Mouse (Mus musculus): Measurements from ENCODE around the gene Hadh. TPM values are rescaled to one million over a fixed set of nuclear protein-coding genes. Genes with fewer than 3 reads are reported as not detected.

Hadh gene
- total and polyA plus RNA-seq, 3 experiments: 39.1 to 66.9 TPM; not detected in 1

- TF ChIP-seq MAFK (IDR thresholded peaks at IDR 0.05; ENCODE audit: borderline replicate concordance, low read depth, low read length) (no peak), UBTF (IDR thresholded peaks at IDR 0.05; ENCODE audit: borderline replicate concordance, insufficient read depth, low read depth, low read length) (no peak), GABPA (IDR thresholded peaks at IDR 0.05; ENCODE audit: low read depth, low read length) (no peak), MEF2A (IDR thresholded peaks at IDR 0.05; ENCODE audit: extremely low read depth, insufficient replicate concordance, low read depth, low read length, poor library complexity, severe bottlenecking) (no peak), USF1 (IDR thresholded peaks at IDR 0.05; ENCODE audit: low read depth, low read length) (no peak), POLR2AphosphoS2 (IDR thresholded peaks at IDR 0.05; ENCODE audit: low read length) (no peak), CHD1 (IDR thresholded peaks at IDR 0.05; ENCODE audit: low read depth, low read length) (no peak), EP300 (IDR thresholded peaks at IDR 0.05; ENCODE audit: low read depth in 1 of 2, low read length in 2 of 2) (no peak), MAZ (IDR thresholded peaks at IDR 0.05; ENCODE audit: low read depth, low read length) (no peak), MYB (IDR thresholded peaks at IDR 0.05; ENCODE audit: low read depth, low read length) (no peak), TCF12 (IDR thresholded peaks at IDR 0.05; ENCODE audit: low read depth, low read length) (no peak), ZC3H11A (IDR thresholded peaks at IDR 0.05; ENCODE audit: low read depth, low read length) (no peak)
- no peaks in the 10 kb centered on the region for H3K27me3 ChIP-seq (ENCODE audit: control insufficient read depth in 1 of 2, insufficient read depth in 2 of 2, low read length in 2 of 2)
- H3K9me3 ChIP-seq (replicated peaks; ENCODE audit: insufficient read depth, low read length): no peaks in the 10 kb centered on the region
- no peak overlapping the region for H3K9ac ChIP-seq (ENCODE audit: control insufficient read depth, low read depth, low read length, poor library complexity, severe bottlenecking)
- DNase-seq (ENCODE audit: low read depth, low spot score): no peak
- H3K4me3 ChIP-seq (ENCODE audit: control insufficient read depth in 1 of 2, insufficient read depth in 1 of 2, low read depth in 2 of 2, low read length in 2 of 2): no peak overlapping the region
- no peaks in the 10 kb centered on the region for H3K4me1 ChIP-seq (ENCODE audit: control insufficient read depth in 1 of 2, insufficient read depth in 2 of 2, low read length in 2 of 2)
- H3K36me3 ChIP-seq (ENCODE audit: control insufficient read depth in 1 of 2, insufficient read depth in 2 of 2, low read length in 2 of 2): no peaks in the 10 kb centered on the region
- H3K79me2 ChIP-seq (ENCODE audit: control insufficient read depth, insufficient read depth, low read length, poor library complexity): no peaks in the 10 kb centered on the region
- no peak overlapping the region for H3K27ac ChIP-seq (ENCODE audit: control insufficient read depth, low read depth, low read length)
Observed at GRCm38 (mm10) chr3:131190671-131191367, 81.1 kb downstream of the Hadh start.

DNA sequence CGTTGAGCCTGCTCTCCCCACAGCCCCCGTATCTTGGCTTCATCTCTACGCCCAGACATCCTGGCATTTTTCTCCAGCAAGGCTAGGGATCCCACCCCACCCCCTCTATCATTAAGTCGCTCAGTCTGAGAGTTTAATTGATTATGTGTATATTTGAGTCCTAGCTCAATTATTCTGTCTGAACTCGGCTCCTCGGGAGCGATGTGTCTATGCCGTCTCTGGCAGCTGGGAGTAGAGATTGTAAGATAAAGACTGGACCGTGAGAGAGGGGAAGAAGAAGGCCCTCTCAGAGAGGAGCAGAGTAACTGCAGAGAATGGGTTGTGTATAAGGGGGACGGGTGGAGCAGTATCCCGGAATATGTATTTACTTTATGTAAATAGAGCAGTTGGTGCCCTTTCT is 81.7 kb downstream of the Hadh start:
- no peak for TF ChIP-seq RCOR1 (IDR thresholded peaks at IDR 0.05; ENCODE audit: low read depth, low read length)
- no peak for TF ChIP-seq SMC3 (IDR thresholded peaks at IDR 0.05; ENCODE audit: low read depth, low read length)
- TF ChIP-seq POLR2AphosphoS2 (IDR thresholded peaks at IDR 0.05; ENCODE audit: low read length): no peak
- no peak for TF ChIP-seq TAL1 (IDR thresholded peaks at IDR 0.05; ENCODE audit: low read length)
- no peak for TF ChIP-seq MYC (IDR thresholded peaks at IDR 0.05; ENCODE audit: low read depth, low read length)
- TF ChIP-seq MAFK (IDR thresholded peaks at IDR 0.05; ENCODE audit: borderline replicate concordance, low read depth, low read length): no peak
- TF ChIP-seq TCF12 (IDR thresholded peaks at IDR 0.05; ENCODE audit: low read depth, low read length): no peak
- no peak for TF ChIP-seq RAD21 (IDR thresholded peaks at IDR 0.05; ENCODE audit: low read depth, low read length)
- no peak for TF ChIP-seq CHD1 (IDR thresholded peaks at IDR 0.05; ENCODE audit: low read depth, low read length)
- no peak for TF ChIP-seq MYB (IDR thresholded peaks at IDR 0.05; ENCODE audit: low read depth, low read length)
- TF ChIP-seq TBP (IDR thresholded peaks at IDR 0.05; ENCODE audit: low read depth, low read length): no peak
- no peak for TF ChIP-seq E2F4 (IDR thresholded peaks at IDR 0.05; ENCODE audit: borderline replicate concordance, low read depth, low read length)
- no peak for TF ChIP-seq MEF2A (IDR thresholded peaks at IDR 0.05; ENCODE audit: extremely low read depth, insufficient replicate concordance, low read depth, low read length, poor library complexity, severe bottlenecking)
- no peaks in the 10 kb centered on the region for H3K27me3 ChIP-seq (ENCODE audit: control insufficient read depth in 1 of 2, insufficient read depth in 2 of 2, low read length in 2 of 2)
- no peak for DNase-seq (ENCODE audit: low read depth, low spot score)

More for the DNA sequence above, 81.7 kb downstream of the Hadh start:
- Histone ChIP-seq H3K9me3 (replicated peaks; ENCODE audit: insufficient read depth, low read length) (no peaks in the 10 kb centered on the region), H3K36me3 (ENCODE audit: control insufficient read depth in 1 of 2, insufficient read depth in 2 of 2, low read length in 2 of 2) (no peaks in the 10 kb centered on the region), H3K4me1 (ENCODE audit: control insufficient read depth in 1 of 2, insufficient read depth in 2 of 2, low read length in 2 of 2) (no peaks in the 10 kb centered on the region), H3K79me2 (ENCODE audit: control insufficient read depth, insufficient read depth, low read length, poor library complexity) (no peaks in the 10 kb centered on the region), H3K9ac (ENCODE audit: control insufficient read depth, low read depth, low read length, poor library complexity, severe bottlenecking) (no peak overlapping the region), H3K4me3 (ENCODE audit: control insufficient read depth in 1 of 2, insufficient read depth in 1 of 2, low read depth in 2 of 2, low read length in 2 of 2) (no peak overlapping the region), H3K27ac (ENCODE audit: control insufficient read depth, low read depth, low read length) (no peak overlapping the region)

Measured in MEL (cell line).